Mouse (Mus musculus) spleen, adult 2 months (tissue): ENCODE measurements at regions not wholly inside any gene's neighbourhood (a gene's known extent, or its start where the extent isn't known, plus 50 kb on each side); places are given as distances from the start of the nearest gene placed in this dataset.

ENCODE experiments used
- DNase-seq, 2 experiments: peaks; one replicate each; pipeline versions ENCODE4 v3.0.0 to v3.0.0-alpha.2; 2012 to 2021; ENCODE audit warnings: low spot score in 2 of 2, low read depth in 1 of 2
- H3K27ac ChIP-seq: fragments of 200-500 bp; 2 replicates; pipeline ENCODE4 v1.5.1; 2012; ENCODE audit warnings: low read length, inconsistent platforms; ENCODE audit not compliant: insufficient read depth
- H3K27me3 ChIP-seq: fragments of 200-500 bp; 2 replicates; pipeline ENCODE4 v1.6.1; 2012; ENCODE audit warnings: mild to moderate bottlenecking, moderate library complexity, low read length, inconsistent platforms; ENCODE audit not compliant: control insufficient read depth, insufficient read depth
- H3K36me3 ChIP-seq: fragments of 200-500 bp; 2 replicates; pipeline ENCODE4 v1.6.1; 2012; ENCODE audit warnings: mild to moderate bottlenecking, low read length, inconsistent platforms; ENCODE audit not compliant: control insufficient read depth, insufficient read depth
- H3K4me1 ChIP-seq: fragments of 200-500 bp; 2 replicates; pipeline ENCODE4 v1.6.1; 2011; ENCODE audit warnings: inconsistent platforms; ENCODE audit not compliant: control insufficient read depth, insufficient read depth, insufficient read length
- H3K4me3 ChIP-seq: fragments of 200-500 bp; 2 replicates; pipeline ENCODE4 v1.5.1; 2011; ENCODE audit warnings: mild to moderate bottlenecking, inconsistent platforms; ENCODE audit not compliant: insufficient read depth, insufficient read length; ENCODE audit errors: extremely low read depth
- CTCF ChIP-seq: fragments of 200-500 bp; IDR thresholded peaks from 2 replicates; pipeline ENCODE4 v1.5.1; 2011; ENCODE audit warnings: mild to moderate bottlenecking, inconsistent platforms; ENCODE audit not compliant: insufficient read depth, insufficient read length, insufficient replicate concordance; ENCODE audit errors: extremely low read depth
- POLR2A ChIP-seq: fragments of 200-500 bp; IDR thresholded peaks from 2 replicates; pipeline ENCODE4 v1.6.1; 2011; ENCODE audit warnings: low read depth, low read length, inconsistent platforms
- WGBS: fragments of 180-500 bp; shearing (Covaris S2); methylation state at CpG from one replicate; pipeline ENCODE4 v1.1.7; 2018; 5-methylcytosine and 5-hydroxymethylcytosine counted together

DNA sequence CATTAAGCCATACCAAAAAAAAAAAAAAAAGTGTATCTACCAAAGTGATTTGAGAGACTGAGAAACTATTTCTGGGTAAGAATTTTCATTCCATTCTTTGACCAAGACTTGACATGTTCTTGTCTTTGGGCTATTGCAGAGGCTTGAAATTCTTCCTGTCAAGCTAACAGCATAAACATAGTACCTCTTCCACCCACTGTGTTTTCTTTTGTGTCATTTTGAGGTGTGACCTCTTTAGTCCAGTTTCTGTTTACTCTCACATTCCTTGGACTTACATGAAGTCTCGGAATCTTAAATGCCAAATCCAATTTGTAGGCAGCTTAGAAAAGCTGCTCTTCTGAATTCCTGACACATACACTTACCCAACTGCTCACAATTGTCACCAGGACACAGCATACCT lies 590.7 kb upstream of the Adam24 start:
- H3K27ac ChIP-seq, result no peak overlapping the region
- H3K27me3 ChIP-seq, result no peaks in the 10 kb centered on the region
- TF ChIP-seq POLR2A (no peak), CTCF (no peak)
- no peak overlapping the region for H3K4me3 ChIP-seq
- 74% methylated on average over 1 of the region's 1 CpGs for WGBS
- DNase-seq, result no peak
- no peaks in the 10 kb centered on the region for H3K36me3 ChIP-seq
- H3K4me1 ChIP-seq, result no peaks in the 10 kb centered on the region

DNA sequence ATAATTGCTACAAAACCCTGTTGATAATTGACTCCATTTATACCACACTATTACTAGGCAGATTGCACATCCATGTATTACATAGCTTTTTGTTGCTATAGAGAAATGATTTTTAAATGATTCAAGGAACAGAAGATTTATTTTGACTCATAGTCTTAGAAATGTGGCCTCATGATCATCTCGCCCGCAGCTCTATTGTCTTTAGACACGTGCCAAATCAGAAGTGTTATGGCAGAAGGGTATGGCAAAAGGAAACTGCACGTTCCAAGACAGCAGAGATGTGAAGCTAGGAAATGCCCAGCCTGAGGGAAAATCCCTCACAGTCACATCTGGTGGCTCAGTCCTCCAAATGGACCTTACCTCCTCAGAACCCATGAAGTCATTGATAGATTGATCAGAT lies 585.5 kb upstream of the Adam24 start:
- Histone ChIP-seq H3K4me3 (no peak overlapping the region), H3K36me3 (no peaks in the 10 kb centered on the region), H3K27me3 (no peaks in the 10 kb centered on the region), H3K27ac (no peak overlapping the region), H3K4me1 (no peaks in the 10 kb centered on the region)
- 81% methylated on average over 4 of the region's 4 CpGs for WGBS
- TF ChIP-seq POLR2A (no peak), CTCF (no peak)
- no peak for DNase-seq

DNA sequence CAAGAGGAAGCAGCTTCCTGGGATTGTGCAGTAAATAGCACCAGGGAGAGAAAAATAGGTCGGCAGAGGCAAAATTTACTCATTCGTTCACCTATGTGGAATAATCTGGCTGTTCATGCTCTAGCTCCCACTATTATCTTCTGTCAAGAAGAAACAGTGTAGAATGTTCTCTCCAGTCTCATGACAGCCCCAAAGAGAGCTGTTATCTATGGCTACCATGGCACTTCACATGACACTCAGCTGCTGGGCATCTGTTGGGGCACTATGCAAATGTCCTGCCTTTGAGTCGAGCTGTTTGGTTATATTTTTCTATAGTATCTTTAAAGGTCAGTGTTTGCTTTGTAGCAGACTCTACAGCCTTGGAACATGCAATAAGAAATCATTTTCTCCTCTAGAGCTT lies 550.5 kb upstream of the Adam24 start:
- H3K4me1 ChIP-seq, result no peaks in the 10 kb centered on the region
- no peak overlapping the region for H3K27ac ChIP-seq
- no peak for TF ChIP-seq POLR2A
- no peak for TF ChIP-seq CTCF
- WGBS, result 75% methylated on average over 3 of the region's 3 CpGs
- H3K36me3 ChIP-seq, result no peaks in the 10 kb centered on the region
- DNase-seq, result no peak
- no peaks in the 10 kb centered on the region for H3K27me3 ChIP-seq
- no peak overlapping the region for H3K4me3 ChIP-seq

DNA sequence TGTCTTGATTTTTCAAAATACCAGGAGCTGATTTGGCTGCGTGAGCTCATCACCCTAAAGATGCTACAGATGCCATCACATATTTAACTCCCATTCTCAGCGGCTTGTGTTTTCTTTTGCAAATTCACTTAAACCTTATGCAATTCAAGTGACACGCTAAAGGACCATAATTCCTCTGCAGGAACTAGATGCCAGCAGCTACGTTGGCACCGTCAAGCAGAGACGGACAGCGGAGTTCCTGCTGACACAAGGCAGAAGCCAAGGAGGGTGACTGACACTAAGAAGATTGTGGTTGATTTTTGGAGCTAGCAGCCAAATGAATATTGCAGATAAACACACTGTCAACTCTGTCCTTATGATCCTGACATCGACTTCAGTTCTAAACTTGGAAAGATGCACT lies 547.7 kb upstream of the Adam24 start:
- TF ChIP-seq CTCF (no peak), POLR2A (no peak)
- no peaks in the 10 kb centered on the region for H3K27me3 ChIP-seq
- H3K4me1 ChIP-seq, result no peaks in the 10 kb centered on the region
- WGBS, result 87% methylated on average over 8 of the region's 8 CpGs
- H3K27ac ChIP-seq, result no peak overlapping the region
- no peaks in the 10 kb centered on the region for H3K36me3 ChIP-seq
- no peak overlapping the region for H3K4me3 ChIP-seq
- DNase-seq, result no peak

DNA sequence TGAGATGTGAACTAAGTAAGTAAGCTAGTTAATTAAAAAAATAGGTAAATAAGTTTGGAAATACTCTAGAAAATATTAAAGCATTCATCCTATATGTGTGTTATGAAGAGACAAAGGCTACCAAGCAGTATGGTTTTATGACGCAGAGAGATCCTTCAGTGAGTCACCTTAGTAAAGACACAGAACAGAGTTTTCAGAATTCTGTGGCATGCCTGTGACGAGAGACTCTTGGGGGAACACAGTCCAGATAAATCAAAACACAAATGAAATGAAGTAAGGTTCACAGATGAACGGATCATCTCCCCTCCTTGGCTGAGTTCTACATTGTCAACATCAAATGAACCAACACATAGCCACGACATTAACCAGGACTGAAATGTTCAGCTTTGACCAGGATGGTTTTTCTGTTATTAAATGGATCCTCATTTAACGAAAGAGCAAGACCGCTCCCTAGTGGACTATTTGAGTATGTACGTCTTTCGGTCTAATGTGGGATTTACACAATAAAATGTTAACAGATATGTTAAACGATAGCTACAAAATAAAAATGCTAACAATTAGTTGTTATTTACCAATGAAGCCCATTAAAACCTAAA lies 542.1 kb upstream of the Adam24 start:
- Histone ChIP-seq H3K4me3 (no peak overlapping the region), H3K27ac (no peak overlapping the region), H3K4me1 (no peaks in the 10 kb centered on the region), H3K27me3 (no peaks in the 10 kb centered on the region), H3K36me3 (no peaks in the 10 kb centered on the region)
- no peak for DNase-seq
- TF ChIP-seq POLR2A, result no peak
- TF ChIP-seq CTCF, result no peak
- 27% methylated on average over 9 of the region's 9 CpGs for WGBS

DNA sequence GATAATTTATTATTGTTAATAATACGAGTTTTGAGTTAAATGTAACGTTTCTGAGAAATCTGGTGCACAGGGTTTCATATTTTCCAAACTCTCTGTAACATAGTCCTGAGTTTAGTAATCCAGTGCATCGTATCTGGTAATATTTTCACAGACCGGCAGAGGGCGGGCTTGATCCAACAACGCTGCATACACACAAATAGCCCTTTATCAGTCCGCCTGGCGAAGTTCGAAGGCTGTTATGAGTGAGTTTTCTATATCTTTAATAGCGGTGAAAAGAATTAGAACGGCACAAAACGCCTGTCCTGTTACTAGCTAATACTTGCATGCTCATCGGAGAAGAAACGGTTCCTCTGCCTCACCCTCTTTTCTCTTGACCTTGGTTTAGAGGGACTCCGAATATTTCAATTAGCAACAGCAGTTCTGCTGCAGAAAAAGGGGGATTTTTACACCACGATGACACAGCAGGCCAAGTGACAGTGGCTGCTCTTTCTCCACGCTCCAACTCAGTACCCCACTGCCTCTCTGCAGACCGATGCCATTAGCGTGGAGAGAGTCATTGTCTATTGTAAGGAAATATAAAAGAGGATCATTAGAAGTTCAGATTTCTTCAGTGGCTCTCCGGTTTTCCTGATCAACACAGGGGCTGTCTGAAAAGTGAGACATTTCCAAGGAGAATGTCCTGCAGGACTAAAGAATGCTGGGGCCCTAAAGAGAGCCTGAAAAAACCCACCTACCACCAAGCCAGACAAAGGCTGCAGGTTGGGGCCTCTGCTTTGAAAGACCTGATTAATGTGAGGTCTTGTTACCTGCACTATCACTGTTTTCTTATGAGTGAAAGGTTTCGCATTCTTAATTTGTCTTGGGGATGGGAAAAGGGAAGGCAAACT lies 523.7 kb upstream of the Adam24 start:
- TF ChIP-seq CTCF, result no peak
- 20% methylated on average over 21 of the region's 21 CpGs for WGBS
- no peaks in the 10 kb centered on the region for H3K27me3 ChIP-seq
- peak in 1 of 2 experiments; percentile 18 for DNase-seq
- no peak overlapping the region for H3K27ac ChIP-seq
- no peak overlapping the region for H3K4me3 ChIP-seq
- no peaks in the 10 kb centered on the region for H3K36me3 ChIP-seq
- no peaks in the 10 kb centered on the region for H3K4me1 ChIP-seq

DNA sequence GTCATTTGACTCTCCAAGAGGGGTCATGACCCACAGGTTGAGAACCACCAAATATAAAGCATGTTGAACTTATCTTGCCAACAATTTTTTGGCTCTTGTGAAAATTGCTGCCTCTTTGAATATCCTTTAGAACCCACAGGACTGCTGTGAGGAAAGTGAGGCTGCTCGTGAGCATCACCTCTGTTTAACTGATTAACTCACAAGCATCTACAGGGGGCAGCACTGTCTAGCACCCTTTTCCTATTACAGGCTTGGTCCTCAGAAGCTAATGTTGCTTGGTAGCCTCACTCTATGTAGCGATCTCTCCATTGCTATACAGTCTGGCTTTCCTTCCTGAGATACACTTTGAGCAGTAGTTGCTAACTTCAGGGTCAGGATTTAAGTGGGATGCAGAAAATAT lies 522.4 kb upstream of the Adam24 start:
- H3K27ac ChIP-seq, result no peak overlapping the region
- TF ChIP-seq POLR2A, result no peak
- no peak for TF ChIP-seq CTCF
- 56% methylated on average over 2 of the region's 2 CpGs for WGBS
- no peaks in the 10 kb centered on the region for H3K36me3 ChIP-seq
- no peaks in the 10 kb centered on the region for H3K4me1 ChIP-seq
- H3K4me3 ChIP-seq, result no peak overlapping the region
- no peaks in the 10 kb centered on the region for H3K27me3 ChIP-seq
- no peak for DNase-seq
